Mouse (Mus musculus) liver, embryonic 16.5 days (tissue): Measurements from ENCODE around the gene Frmd4b. TPM values are rescaled to one million over a fixed set of nuclear protein-coding genes. Genes with fewer than 3 reads are reported as not detected.

Experiments
- ATAC-seq: fragments of 200-750 bp; cut with Nextera tagmentation; 2 replicates; pipeline ENCODE4 v1.8.0; 2017; ENCODE audit warnings: low read depth, mild to moderate bottlenecking, moderate number of reproducible peaks, moderate library complexity
- H3K27ac ChIP-seq: fragments of 300-500 bp; sonication (generic); 2 replicates; pipeline ENCODE4 v1.5.1; 2014; ENCODE audit warnings: mild to moderate bottlenecking, low read length
- H3K27me3 ChIP-seq: fragments of 300-500 bp; sonication (generic); 2 replicates; pipeline ENCODE4 v1.6.1; 2014; ENCODE audit warnings: low read depth, low read length, mixed read lengths; ENCODE audit not compliant: control insufficient read depth, insufficient read depth
- H3K36me3 ChIP-seq: fragments of 300-500 bp; sonication (generic); 2 replicates; pipeline ENCODE4 v1.6.1; 2014; ENCODE audit warnings: mild to moderate bottlenecking; ENCODE audit not compliant: control insufficient read depth, insufficient read depth
- H3K4me1 ChIP-seq: fragments of 300-500 bp; sonication (generic); 2 replicates; pipeline ENCODE4 v1.6.1; 2014; ENCODE audit warnings: low read depth, low read length, mixed read lengths; ENCODE audit not compliant: control insufficient read depth
- H3K4me2 ChIP-seq: fragments of 300-500 bp; sonication (generic); 2 replicates; pipeline ENCODE4 v1.6.1; 2014; ENCODE audit warnings: low read depth, low read length, mixed read lengths
- H3K4me3 ChIP-seq: fragments of 300-500 bp; sonication (generic); 2 replicates; pipeline ENCODE4 v1.5.1; 2014; ENCODE audit warnings: low read depth, mild to moderate bottlenecking, low read length
- H3K9ac ChIP-seq: fragments of 300-500 bp; sonication (generic); 2 replicates; pipeline ENCODE4 v1.6.1; 2014; ENCODE audit warnings: low read depth, low read length
- H3K9me3 ChIP-seq: fragments of 300-500 bp; sonication (generic); replicated peaks from 2 replicates; pipeline ENCODE4 v1.6.1; 2016; ENCODE audit warnings: low read length; ENCODE audit not compliant: control insufficient read depth
- WGBS: fragments of 180-500 bp; shearing (Covaris S2); extraction: QIAGEN DNeasy Blood & Tissue Kit; methylation state at CpG from one replicate; pipeline ENCODE4 v1.1.7; 2014; ENCODE audit not compliant: insufficient replicate concordance; 5-methylcytosine and 5-hydroxymethylcytosine counted together
- polyA plus RNA-seq: library from polyadenylated mRNA; unstranded; fragments of >200 nt; fragmentation: Nextera tagmentation; extraction: Ambion mirVana; gene quantifications from 2 replicates; pipeline ENCODE4 v1.2.1, GENCODE M21; 2015

Gene Frmd4b
- polyA plus RNA-seq, 1 experiment from 2014 or later = 8.9 TPM

GRCm38 (mm10) chr6:97552573-97552972 lies 64.8 kb downstream of the Frmd4b start:
- H3K9ac ChIP-seq = no peak overlapping the region
- no peak overlapping the region for H3K4me2 ChIP-seq
- H3K9me3 ChIP-seq = no peaks in the 10 kb centered on the region
- no peak for ATAC-seq
- H3K27ac ChIP-seq = no peak overlapping the region
- H3K4me1 ChIP-seq = no peaks in the 10 kb centered on the region
- no peak overlapping the region for H3K4me3 ChIP-seq
- 79% methylated on average over 3 of the region's 3 CpGs for WGBS
- H3K27me3 ChIP-seq = no peaks in the 10 kb centered on the region
- no peaks in the 10 kb centered on the region for H3K36me3 ChIP-seq

GRCm38 (mm10) chr6:97551884-97552283 lies 65.5 kb downstream of the Frmd4b start:
- Histone ChIP-seq H3K9me3 (no peaks in the 10 kb centered on the region; the same call in 1 of the 2 replicates), H3K9ac (no peak overlapping the region), H3K27me3 (no peaks in the 10 kb centered on the region), H3K36me3 (no peaks in the 10 kb centered on the region), H3K4me3 (no peak overlapping the region), H3K4me1 (no peaks in the 10 kb centered on the region), H3K27ac (no peak overlapping the region), H3K4me2 (no peak overlapping the region)
- 57% methylated on average over 8 of the region's 8 CpGs for WGBS
- ATAC-seq = no peak

- no peak overlapping the region for H3K27ac ChIP-seq
- no peak for ATAC-seq
- no peak overlapping the region for H3K4me2 ChIP-seq
- no peaks in the 10 kb centered on the region; the same call in 1 of the 2 replicates for H3K9me3 ChIP-seq
- no peaks in the 10 kb centered on the region for H3K4me1 ChIP-seq
- no peak overlapping the region for H3K9ac ChIP-seq
- WGBS = 76% methylated on average over 4 of the region's 4 CpGs
- H3K36me3 ChIP-seq = no peaks in the 10 kb centered on the region
- no peak overlapping the region for H3K4me3 ChIP-seq
- H3K27me3 ChIP-seq = no peaks in the 10 kb centered on the region
Measured at GRCm38 (mm10) chr6:97551161-97551560, 66.2 kb downstream of the Frmd4b start.

GRCm38 (mm10) chr6:97540458-97540857 lies 76.9 kb downstream of the Frmd4b start:
- H3K36me3 ChIP-seq = no peaks in the 10 kb centered on the region
- WGBS = 54% methylated on average over 2 of the region's 2 CpGs
- no peaks in the 10 kb centered on the region for H3K9me3 ChIP-seq
- no peak overlapping the region for H3K4me3 ChIP-seq
- no peaks in the 10 kb centered on the region for H3K4me1 ChIP-seq
- no peaks in the 10 kb centered on the region for H3K27me3 ChIP-seq
- H3K27ac ChIP-seq = no peak overlapping the region
- ATAC-seq = no peak
- H3K9ac ChIP-seq = no peak overlapping the region
- H3K4me2 ChIP-seq = no peak overlapping the region

GRCm38 (mm10) chr6:97535763-97536445 lies 81.4 kb downstream of the Frmd4b start:
- H3K27ac ChIP-seq = no peak overlapping the region
- no peak overlapping the region for H3K4me2 ChIP-seq
- no peaks in the 10 kb centered on the region for H3K36me3 ChIP-seq
- H3K27me3 ChIP-seq = no peaks in the 10 kb centered on the region
- ATAC-seq = no peak
- 73% methylated on average over 9 of the region's 9 CpGs for WGBS
- no peak overlapping the region for H3K4me3 ChIP-seq
- H3K4me1 ChIP-seq = no peaks in the 10 kb centered on the region
- no peaks in the 10 kb centered on the region for H3K9me3 ChIP-seq
- no peak overlapping the region for H3K9ac ChIP-seq

GRCm38 (mm10) chr6:97531043-97531442 lies 86.3 kb downstream of the Frmd4b start:
- no peak overlapping the region for H3K9ac ChIP-seq
- no peaks in the 10 kb centered on the region for H3K36me3 ChIP-seq
- H3K4me2 ChIP-seq = no peak overlapping the region
- H3K27me3 ChIP-seq = no peaks in the 10 kb centered on the region
- H3K4me1 ChIP-seq = no peaks in the 10 kb centered on the region
- no peak overlapping the region for H3K4me3 ChIP-seq
- 17% methylated on average over 4 of the region's 4 CpGs for WGBS
- H3K9me3 ChIP-seq = no peaks in the 10 kb centered on the region
- no peak for ATAC-seq
- no peak overlapping the region for H3K27ac ChIP-seq

GRCm38 (mm10) chr6:97528961-97529680 lies 88.2 kb downstream of the Frmd4b start:
- no peak overlapping the region for H3K4me3 ChIP-seq
- no peak overlapping the region for H3K4me2 ChIP-seq
- no peaks in the 10 kb centered on the region for H3K27me3 ChIP-seq
- no peaks in the 10 kb centered on the region for H3K9me3 ChIP-seq
- no peak overlapping the region for H3K27ac ChIP-seq
- no peaks in the 10 kb centered on the region for H3K36me3 ChIP-seq
- no peak for ATAC-seq
- H3K4me1 ChIP-seq = no peaks in the 10 kb centered on the region
- no peak overlapping the region for H3K9ac ChIP-seq
- WGBS = 68% methylated on average over 15 of the region's 15 CpGs

GRCm38 (mm10) chr6:97526092-97526491 lies 91.2 kb downstream of the Frmd4b start:
- no peak for ATAC-seq
- no peaks in the 10 kb centered on the region for H3K4me1 ChIP-seq
- H3K9me3 ChIP-seq = no peaks in the 10 kb centered on the region
- H3K4me2 ChIP-seq = no peak overlapping the region
- WGBS = 13% methylated on average over 8 of the region's 8 CpGs
- no peak overlapping the region for H3K4me3 ChIP-seq
- no peaks in the 10 kb centered on the region for H3K36me3 ChIP-seq
- no peaks in the 10 kb centered on the region for H3K27me3 ChIP-seq
- H3K27ac ChIP-seq = no peak overlapping the region
- no peak overlapping the region for H3K9ac ChIP-seq

- no peak overlapping the region for H3K9ac ChIP-seq
- no peak for ATAC-seq
- H3K4me1 ChIP-seq = no peaks in the 10 kb centered on the region
- H3K36me3 ChIP-seq = no peaks in the 10 kb centered on the region
- H3K27ac ChIP-seq = no peak overlapping the region
- no peaks in the 10 kb centered on the region for H3K9me3 ChIP-seq
- no peak overlapping the region for H3K4me2 ChIP-seq
- 0% methylated on average over 11 of the region's 11 CpGs for WGBS
- H3K4me3 ChIP-seq = no peak overlapping the region
- H3K27me3 ChIP-seq = no peaks in the 10 kb centered on the region
Measured at GRCm38 (mm10) chr6:97523118-97523517, 94.2 kb downstream of the Frmd4b start.
